Mouse (Mus musculus): Measurements from ENCODE around the gene Wdr54.
A peak's percentile ranks its signal among the peaks of the same experiment; 100 is the strongest.
"Not testable (repeated sequence)": the region's sequence is repeated elsewhere in the genome, so short reads cannot be mapped to it uniquely, and the experiment has no call there.

Gene Wdr54

DNA sequence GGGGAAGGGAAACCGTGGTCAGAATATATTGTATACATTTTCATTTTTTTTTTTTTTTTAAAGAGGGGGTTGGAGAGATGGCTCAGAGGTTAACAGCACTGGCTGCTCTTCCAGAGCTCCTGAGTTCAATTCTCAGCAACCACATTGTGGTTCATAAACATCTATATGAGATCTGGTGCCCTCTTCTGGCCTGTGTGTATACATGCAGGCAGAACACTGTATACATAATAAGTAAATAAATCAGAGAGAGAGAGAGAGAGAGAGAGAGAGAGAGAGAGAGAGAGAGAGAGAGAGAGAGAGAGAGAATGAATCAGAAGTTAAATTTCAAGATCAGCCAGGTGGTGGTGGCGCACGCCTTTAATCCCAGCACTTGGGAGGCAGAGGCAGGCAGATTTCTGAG, 3.3 kb upstream of the Wdr54 start:
- DNase-seq (ENCODE audit: low spot score in 2 of 2) = not testable (repeated sequence)

DNA sequence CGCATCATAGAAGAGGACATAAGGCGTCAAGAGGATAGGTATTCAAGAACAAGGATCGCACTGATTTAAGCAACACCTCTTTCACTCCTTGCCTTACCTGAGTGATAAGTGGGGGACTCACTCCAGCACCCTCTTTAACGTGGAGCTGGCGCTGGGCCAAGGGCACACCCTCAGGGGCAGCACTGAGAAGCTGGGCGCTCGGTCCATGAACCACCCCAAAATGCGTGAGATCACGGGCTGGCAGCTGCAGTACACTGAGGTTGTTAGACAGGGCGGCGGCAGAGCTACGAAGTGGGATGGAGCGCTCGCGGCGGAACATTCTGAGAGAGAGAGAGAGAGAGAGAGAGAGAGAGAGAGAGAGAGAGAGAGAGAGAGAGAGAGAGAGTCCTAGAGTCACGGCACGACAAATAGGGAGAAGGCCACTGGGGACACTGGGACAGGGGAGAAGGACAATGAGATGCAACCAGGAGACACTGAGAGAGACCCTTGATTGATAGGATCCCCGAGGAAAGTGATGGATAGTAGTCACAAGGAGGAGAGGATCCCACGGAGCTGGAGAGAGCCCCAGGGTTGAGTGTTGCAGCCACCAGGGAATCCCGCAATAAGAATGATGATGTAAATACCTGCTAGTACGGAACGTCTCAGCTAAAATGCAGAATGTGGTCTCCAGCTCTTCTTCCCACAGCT, 502 bp downstream of the Wdr54 start:
- no peak for DNase-seq (ENCODE audit: low spot score in 2 of 2)

DNA sequence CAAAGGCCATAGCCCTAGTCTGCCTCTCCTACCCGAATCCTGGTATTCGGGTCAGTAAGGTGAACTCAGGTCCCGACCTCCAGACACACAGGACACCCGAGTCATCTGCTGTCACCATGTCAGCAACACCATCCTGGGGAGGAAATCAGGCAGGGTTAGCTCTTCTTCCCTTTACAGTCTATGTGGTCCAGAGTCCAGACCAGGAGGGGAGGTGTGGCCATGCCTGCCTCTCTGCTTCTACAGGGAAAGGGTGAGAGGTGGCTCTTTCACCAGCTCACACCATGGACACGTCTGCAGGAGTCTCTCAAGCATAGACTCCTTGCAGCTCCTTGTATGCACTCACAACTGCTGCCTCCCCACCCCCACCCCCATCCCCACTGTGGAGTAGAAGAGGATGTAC, 2.7 kb downstream of the Wdr54 start:
- no peak for DNase-seq (ENCODE audit: low spot score in 2 of 2)

DNA sequence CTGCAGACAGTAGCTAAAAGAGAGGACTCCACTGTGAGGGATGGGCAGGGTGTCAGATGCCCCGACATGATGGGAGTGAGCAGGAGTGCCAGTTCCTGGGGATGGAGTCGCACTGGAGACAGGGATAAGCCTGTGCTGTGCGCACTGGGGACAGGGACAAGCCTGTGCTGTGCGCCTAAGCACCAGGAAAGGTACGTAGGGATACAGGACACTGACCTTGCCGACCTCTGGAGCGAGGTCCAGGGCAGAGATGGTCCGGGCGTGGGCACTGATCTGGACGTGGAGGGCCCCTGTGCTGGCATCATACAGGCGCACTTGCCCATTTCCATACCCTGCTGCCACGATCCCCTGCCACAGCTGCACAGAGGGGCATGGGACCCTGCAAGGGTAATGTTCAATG, 3.2 kb downstream of the Wdr54 start:
- no peak for DNase-seq (ENCODE audit: low spot score in 2 of 2)

DNA sequence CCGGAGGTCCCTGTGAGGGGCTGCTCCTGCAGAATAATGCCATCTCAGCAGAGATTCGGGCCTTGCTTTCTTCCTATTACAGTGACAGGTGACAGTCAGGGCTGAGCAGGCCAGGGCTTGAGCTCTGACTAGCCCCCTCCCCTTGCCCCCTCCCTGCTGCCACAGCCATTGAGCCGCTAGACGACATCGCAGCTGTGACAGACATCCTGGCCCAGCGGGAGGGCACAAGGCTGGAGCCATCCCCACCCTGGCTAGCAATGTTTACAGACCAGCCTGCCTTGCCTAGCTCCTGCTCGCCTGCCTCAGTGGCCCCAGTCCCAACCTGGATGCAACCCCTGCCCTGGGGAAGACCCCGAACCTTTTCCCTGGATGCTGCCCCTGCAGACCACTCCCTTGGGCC, 4.5 kb downstream of the Wdr54 start:
- no peak for DNase-seq (ENCODE audit: low spot score in 2 of 2)

DNA sequence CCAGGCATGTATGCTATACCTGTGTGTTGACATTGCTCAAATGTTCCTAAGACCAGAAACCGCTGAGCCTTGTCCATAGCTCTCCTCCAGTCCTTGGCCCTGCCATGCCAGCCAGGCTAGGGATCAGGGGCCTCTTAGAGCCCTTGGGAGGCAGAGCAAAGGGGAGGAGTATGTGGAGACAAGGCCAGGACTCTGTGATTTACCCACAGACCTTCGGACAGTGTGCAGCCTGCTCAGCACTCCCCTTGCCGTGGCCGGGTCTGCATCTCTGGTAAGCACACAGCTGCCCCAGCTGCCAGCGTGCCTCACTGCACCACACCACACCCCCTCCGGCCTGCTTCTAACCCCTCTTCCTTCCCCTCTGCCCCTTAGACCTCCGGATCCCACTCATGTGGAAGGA, 8.9 kb downstream of the Wdr54 start:
- DNase-seq (ENCODE audit: low spot score in 2 of 2) = no peak

DNA sequence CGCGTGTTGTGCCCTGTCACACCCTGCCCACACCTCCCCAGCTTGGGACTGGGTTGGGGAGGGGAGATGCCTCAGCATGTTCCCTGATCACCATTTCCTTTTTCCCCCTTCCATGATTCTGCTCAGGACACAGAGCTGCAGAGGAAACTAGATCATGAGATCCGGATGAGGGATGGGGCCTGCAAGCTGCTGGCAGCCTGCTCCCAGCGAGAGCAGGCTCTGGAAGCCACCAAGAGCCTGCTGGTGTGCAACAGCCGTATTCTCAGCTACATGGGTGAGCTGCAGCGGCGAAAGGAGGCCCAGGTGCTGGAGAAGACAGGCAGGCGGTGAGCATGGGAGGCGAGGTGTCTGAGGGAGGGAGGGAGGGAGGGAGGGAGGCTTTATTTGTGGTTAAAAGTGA, 10.4 kb downstream of the Wdr54 start:
- DNase-seq (ENCODE audit: low spot score in 2 of 2) = no peak

DNA sequence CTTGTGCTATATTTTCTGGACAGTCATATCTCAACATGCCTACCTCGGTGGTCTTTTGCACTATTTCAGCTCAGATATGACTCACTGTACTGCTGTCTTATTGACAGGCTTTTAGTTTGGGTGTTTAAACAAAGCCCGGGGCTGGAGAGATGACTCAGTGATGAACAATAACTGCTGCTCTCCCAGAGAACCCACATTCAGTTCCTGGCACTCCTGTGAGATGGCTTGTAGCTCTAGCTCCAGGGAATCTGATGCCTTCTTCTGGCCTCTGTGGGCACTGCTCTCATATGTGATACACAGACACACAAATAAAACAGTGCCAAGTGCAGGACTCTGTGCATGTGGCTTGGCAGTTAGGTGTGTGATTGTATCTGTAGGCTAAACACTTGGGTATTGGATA, 11.0 kb downstream of the Wdr54 start:
- no peak for DNase-seq (ENCODE audit: low spot score in 2 of 2)

DNA sequence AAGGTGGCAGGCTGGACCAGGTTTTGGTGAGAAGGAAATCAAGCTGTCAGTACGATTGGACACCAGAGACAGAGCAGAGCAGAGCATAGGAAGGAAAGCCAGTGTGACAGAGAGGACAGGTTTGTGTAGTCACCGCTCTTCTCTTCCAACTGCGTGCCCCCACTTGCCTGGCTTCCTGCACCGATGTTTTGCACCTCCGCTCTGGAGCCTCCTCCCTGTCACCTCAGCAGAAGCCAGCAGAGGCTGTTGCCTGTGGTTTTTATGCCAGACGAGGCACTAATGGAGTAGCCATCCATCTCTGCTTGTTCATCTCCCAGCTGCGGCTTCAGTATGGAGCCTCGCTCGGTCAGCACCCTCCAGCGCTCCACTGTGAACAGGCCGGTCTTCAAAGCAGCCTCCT, 13.3 kb downstream of the Wdr54 start:
- DNase-seq (ENCODE audit: low spot score in 2 of 2) = no peak

DNA sequence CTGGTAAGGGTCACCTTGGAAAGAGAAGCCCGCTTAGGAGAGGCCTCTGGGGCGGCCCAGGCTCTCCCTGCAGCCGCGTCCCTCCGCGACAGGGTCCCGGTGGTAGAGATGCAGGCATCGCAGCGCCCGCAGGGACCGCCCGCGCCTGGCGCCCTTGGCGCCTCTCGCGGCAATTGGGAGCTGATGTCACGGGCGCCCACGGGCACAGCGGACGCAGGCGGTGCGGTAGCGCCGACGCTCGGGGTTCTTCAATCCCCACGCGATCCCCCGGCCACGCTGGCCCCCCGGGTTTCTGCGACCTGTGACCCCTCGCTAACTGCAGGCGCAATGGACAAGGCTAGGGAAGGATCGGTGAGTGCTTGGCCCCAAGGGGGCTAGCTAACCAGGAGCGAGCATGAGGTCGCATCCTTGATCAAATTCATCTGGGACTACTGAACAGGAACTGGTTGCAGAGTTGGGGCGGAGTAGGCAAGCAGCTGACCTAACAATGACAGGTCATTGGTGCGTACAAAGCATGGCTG, 13.9 kb downstream of the Wdr54 start:
- DNase-seq (ENCODE audit: low spot score in 2 of 2) = peak in 1 of 2 experiments; percentile 56

DNA sequence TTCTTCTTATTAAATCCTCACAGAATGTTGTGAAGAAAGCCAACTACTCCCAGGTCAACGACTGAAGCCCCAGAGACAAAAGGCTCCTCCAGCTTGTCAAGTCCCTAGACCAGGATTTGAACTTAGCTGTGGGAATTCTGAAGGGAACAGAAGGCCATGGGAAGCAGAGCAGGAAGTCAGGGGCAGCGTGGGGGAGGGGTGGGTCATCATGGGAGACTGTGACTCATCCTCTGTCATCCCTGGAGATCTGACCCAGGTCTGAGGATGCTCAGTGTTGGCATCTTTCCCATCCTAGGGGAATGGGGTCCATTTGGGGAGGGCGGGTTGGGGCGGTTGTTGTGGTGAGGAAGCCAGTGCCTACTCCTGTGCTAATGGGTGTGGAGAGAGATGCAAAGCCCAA, 14.6 kb downstream of the Wdr54 start:
- DNase-seq (ENCODE audit: low spot score in 2 of 2) = no peak

DNA sequence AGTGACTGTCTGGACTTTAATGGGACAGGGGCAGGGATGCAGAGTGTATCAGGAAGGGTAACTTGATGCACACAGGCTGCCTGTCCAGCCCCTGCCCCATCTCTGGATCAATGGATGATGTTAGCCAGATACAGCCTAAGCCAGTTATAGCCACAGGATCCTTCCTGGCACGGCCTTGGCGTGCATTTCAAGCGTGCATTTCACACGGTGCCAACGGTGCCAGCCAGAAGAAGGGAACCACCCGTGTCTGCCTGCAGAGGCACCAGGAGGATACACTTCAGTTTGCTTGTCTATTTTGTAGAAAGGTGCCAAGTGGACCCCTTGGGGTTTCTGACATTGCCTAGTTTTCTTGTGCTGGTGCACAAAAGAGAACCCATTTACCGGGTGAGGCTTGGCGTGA, 16.2 kb downstream of the Wdr54 start:
- DNase-seq (ENCODE audit: low spot score in 2 of 2) = no peak

DNA sequence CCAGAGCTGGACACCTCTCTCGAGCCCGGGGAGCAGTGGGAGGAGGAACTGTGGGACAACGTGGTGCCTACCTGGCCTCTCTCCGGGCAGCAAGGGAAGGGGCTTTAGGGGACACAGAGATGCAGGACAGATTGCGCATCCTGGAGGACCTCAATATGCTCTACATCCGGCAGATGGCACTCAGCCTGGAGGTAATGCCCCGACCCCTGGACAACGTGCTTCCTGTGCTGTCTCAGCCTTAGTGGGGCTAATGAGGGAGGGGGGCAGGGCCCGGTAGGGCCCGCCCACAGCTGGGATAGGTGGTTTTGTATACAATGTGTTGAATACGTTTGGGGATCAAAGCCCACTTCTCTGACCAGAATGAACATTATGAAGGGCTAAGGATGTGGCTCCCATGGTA, 18.1 kb downstream of the Wdr54 start:
- DNase-seq (ENCODE audit: low spot score in 2 of 2) = peak in 1 of 2 experiments; percentile 55

DNA sequence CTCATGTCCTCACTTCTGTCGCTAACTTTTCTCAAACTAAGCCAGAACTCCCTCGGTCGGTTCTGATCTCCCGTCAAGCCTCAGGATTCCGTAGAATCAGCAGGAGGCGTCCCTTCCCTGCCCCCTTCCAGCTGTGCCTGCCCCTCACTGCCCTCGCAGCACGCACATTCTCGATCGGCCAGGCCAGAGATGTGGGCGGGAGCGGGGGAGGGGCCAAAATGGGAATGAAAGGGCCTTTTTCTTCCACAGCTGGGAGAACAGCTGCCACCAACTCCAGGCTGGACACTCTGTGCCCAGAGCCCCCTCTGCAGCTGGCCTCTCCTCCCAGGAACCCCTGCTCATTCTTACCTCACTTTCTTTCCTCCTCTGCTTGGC, 18.6 kb downstream of the Wdr54 start:
- peak; percentile 91 for DNase-seq (ENCODE audit: low spot score in 2 of 2)

DNA sequence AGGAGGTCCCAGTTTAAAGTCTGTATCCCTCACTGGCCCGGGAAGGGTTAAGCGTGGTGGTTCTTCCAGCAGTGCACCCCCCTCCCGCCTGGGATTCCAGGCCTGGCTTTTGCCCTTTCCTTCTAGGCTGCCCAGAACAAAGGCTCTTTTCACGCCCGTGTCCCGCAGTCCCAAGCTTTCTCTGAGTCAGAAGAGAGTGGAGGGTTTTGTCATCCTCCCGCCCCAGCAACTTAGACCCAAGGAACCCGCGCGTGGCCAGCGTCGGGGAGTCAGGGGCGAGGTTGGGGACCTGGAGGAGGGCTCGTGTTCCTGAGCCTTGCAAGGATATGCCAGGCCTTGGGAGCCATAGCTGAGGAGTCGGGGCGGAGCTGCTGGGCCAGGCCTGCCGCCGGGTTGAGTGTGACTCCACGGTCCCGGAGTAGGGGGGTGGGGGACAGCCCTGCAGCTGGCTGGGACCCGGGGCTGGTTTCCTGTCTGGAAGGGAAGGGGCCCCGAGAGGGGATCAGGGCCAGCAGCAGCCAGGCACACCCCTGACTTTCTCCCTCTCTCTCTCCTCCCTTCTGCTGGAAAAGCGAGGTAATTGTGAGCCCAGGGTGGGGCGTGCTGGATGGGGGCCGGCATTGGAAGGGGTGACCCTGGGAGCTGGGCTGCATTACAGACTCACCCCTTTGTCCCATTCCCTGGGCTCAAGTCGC, 19.2 kb downstream of the Wdr54 start:
- no peak for DNase-seq (ENCODE audit: low spot score in 2 of 2)

DNA sequence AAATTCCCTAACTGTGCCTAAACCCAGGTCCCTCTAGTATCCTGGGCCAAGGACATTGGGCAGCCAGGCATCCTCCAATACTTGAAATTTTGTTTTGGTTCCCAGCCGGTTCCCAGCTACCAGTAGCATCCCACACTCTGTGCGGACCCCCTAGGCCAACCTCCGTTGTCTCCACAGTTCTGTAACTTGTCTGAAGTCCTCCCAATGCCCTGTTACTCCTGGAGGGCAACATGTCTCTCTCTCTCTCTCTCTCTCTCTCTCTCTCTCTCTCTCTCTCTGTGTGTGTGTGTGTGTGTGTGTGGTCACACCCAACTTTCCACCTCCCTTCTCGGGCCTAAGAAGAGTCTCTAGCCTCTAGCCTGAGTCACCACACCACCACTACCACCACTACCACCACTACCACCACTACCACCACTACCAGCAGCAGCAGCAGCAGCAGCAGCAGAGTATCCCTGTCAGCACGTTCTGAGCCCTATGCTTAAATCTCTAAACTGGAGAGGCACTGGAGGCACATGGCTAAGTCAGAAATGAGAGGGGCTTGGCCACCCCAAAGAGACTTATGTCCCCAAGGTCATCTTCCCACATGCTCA, 19.8 kb downstream of the Wdr54 start:
- DNase-seq (ENCODE audit: low spot score in 2 of 2) = no peak

DNA sequence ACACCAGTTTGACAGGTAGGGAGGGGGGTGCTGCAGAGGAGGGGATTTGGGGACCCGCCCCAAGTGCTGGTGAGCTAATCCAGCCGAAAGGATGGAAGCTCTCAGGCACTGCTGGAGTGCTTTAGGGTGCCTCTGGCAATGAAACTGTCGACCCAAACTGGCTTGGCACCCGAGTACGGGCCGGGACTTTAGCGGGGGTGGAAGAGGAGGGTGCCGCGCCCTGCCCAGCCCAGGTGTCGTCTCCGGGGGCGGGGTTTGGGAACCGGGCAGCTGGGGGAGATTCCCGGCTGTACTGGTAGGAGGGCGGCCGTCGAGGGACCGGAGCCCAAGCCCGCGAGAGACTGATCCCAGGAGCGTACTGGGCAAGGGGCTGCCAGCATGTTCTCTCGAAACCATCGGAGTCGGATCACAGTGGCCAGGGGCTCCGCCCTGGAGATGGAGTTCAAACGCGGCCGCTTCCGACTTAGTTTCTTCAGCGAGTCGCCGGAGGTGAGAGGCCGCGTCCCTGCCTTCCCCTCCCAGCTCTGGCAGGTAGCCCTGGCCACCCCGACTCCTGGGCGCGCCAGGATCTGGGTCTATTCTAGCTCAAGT, 20.5 kb downstream of the Wdr54 start:
- DNase-seq (ENCODE audit: low spot score in 2 of 2) = peak in 1 of 2 experiments; percentile 47

DNA sequence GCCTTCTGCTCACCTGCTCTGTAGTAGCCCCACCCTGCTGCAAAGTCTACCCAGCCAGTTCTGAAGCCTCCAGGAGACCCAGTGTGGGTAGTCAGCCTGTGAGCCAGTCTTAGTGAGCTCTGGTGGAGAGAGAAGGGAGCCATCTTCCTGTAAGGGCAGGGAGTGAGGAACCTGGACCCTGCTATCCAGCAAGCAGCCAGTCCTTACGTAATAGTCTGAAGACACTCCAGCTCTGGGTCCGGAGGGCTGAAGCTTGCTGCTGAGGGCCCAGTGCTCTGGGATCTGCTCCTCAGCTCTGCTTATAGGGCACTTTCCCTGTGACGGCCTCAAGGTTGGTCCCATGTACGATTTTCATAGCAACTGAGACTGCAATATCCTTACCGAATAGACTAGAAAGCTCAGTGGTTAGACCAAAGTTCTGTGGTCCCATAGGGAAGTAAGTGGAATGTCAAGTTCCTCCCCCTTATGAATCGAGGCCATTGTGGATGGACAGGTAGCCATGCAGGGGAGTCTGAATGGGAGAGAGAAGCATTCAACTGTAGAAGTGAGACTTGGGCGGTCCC, 21.2 kb downstream of the Wdr54 start, which contains the start of gene Rtkn:
Rtkn (plus strand) TSS at position 513 of the 563 bp plus-strand sequence.
- no peak for DNase-seq (ENCODE audit: low spot score in 2 of 2)

DNA sequence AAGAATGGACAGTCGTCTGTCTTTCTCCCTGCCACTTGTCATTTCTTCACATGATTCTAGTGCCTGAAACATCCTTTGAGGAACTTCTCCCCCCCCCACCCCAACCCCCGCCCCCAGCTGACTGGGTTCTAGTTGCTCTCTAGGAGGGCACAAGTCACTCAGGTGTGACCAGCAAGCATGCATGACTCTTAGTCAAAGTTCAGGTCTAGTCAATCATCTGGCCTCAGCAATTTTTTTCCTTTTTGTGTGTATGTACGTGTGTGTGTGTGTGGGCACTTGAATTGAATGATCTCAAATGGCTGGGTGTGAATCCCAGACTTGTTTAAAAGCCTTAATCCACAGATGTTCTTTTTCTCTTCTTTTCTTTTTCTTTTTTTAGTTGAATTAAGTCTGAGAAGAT, 22.0 kb downstream of the Wdr54 start:
- no peak for DNase-seq (ENCODE audit: low spot score in 2 of 2)

DNA sequence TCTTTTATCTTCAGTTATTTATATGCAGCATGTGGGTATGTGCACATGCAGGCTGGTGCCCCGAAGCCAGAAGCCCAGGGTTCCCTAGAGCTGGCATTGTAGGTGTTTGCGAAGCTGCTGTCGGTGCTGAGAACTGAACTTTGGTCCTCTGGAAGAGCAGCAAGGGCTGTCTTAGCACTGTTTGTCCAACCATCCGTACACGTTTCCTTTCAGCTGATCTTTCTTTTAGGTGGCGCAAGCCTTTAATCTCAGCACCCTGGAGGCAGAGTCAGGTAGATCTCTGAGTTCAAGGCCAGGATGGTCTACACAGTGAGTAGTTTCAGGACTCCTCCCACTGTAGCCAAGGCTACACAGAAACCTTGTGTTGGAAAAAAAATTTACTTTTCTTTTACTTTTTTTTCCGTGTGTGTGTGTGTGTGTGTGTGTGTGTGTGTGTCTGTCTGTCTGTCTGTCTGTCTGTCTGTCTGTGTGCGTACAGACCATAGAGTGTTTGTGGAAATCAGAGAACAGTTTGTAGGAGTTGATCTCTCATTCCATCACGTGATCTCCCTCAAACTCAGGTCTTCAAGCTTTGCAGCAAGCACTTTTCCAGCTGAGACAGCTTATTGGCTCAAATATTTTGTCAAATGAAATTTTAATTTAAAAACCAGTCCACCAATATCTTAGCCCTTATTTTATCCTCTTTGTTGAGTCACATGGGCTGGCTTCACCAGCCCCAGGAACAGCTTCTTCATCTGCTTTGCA, 23.8 kb downstream of the Wdr54 start:
- DNase-seq (ENCODE audit: low spot score in 2 of 2) = no peak

DNA sequence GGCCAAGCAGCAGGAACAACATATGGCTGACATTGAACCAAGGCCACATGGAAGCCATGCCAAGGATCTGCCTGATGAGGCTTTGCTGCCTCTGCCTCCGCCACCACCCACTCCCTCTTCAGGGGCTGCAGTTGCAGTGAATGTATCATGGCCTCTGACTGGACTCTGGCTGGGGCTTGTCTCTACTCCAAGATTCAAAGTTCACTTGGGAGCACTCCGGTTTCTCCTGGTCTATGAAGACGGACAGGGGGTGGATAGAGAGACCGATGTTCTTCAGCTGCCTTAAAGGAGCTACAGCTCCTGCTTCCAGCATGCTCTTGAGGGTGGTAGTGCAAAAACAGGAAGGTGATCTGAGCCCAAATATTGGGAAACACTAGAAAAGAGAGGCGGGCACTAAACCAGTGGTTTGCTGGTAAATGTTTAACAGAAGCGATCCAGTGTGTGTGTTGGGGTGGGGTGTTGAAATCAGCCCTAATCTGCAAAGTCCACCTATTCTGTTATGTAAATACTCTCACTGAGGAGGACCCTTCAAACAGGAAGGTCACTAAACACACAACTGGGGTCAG, 24.6 kb downstream of the Wdr54 start:
- no peak for DNase-seq (ENCODE audit: low spot score in 2 of 2)

Measured in heart, adult 9 months (tissue).